ENCODE assay signal across 26 mouse cellular contexts in the genomic region with DNA sequence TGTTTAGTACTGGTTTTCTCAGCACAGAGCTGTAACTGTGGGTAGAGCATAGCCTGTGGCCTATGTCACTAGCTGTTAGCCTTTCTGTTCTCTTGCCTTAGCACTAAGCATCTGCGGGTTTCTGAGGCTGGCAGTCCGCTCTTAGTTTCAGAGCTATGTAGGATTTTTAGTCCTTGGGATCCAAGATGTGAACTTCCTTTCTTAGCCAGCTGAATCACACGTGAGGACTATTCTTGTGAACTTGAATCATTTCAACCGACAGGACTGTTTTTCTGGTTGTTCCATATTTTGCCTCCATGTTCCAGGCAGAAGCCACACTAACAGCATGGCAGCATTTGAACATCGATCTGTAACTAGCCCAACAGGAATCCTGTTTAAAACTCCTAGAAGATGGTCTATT.
"Had no signal": no experiment of that assay in that cellular context is flagged by ENCODE, and none has a peak within 500 bp of the region (broad histone marks: within the 10 kb centered on the region; RNA-seq: fewer than 3 reads in every experiment).

No protein-coding gene starts in this region.

- H3K9me3 ChIP-seq: heart, embryonic 10.5 days; heart, embryonic 12.5 days; hindbrain, embryonic 10.5 days; hindbrain, embryonic 12.5 days; intestine, embryonic 15.5 days; limb, embryonic 10.5 days; limb, embryonic 12.5 days had no signal

- DNase-seq: gastrocnemius, postnatal 14 days; gastrocnemius, postnatal 36 days; heart, adult 11 months; heart, adult 2 months; heart, postnatal 10 days; heart, postnatal 4 days; kidney, adult 18-20 months; kidney, adult 8-10 months; kidney, postnatal 10 days; kidney, postnatal 25 days; kidney, postnatal 4 days; liver had no signal

- H3K4me1 ChIP-seq: hindbrain, embryonic 12.5 days; limb, embryonic 10.5 days had no signal

- H3K4me2 ChIP-seq: heart, embryonic 12.5 days; hindbrain, embryonic 12.5 days; hindbrain, embryonic 14.5 days; intestine, embryonic 15.5 days; limb, embryonic 12.5 days; liver, embryonic 11.5 days had no signal

- H3K4me3 ChIP-seq: heart, adult 2 months; heart, embryonic 10.5 days; heart, embryonic 12.5 days; hindbrain, embryonic 10.5 days; hindbrain, embryonic 12.5 days; intestine, embryonic 15.5 days; layer of hippocampus, adult 2 months; left cerebral cortex, adult 2 months; limb, embryonic 10.5 days; limb, embryonic 12.5 days had no signal

- H3K27me3 ChIP-seq: heart, embryonic 12.5 days; hindbrain, embryonic 12.5 days; intestine, embryonic 15.5 days; limb, embryonic 12.5 days had no signal

- H3K9ac ChIP-seq: heart, embryonic 12.5 days; hindbrain, embryonic 12.5 days; hindbrain, embryonic 14.5 days; intestine, embryonic 15.5 days; limb, embryonic 12.5 days had no signal

- ATAC-seq: hindbrain, embryonic 16.5 days; inflammation-experienced regulatory T-cells, adult 6 months; intestine, embryonic 15.5 days; intestine, postnatal 0 days had no signal

- H3K27ac ChIP-seq: heart, adult 2 months; heart, embryonic 10.5 days; hindbrain, embryonic 10.5 days; hindbrain, embryonic 12.5 days; hindbrain, embryonic 14.5 days; intestine, embryonic 15.5 days; layer of hippocampus, adult 2 months; left cerebral cortex, adult 2 months; limb, embryonic 10.5 days; limb, embryonic 12.5 days had no signal
